Mouse (Mus musculus) lung, embryonic 14.5 days (tissue): ENCODE results near the gene Dnmbp. TPM values are rescaled to one million over a fixed set of nuclear protein-coding genes. Genes with fewer than 3 reads are reported as not detected.

ENCODE experiments used
- ATAC-seq: fragments of 200-750 bp; cut with Nextera tagmentation; 2 replicates; pipeline ENCODE4 v1.8.0; 2017; ENCODE audit warnings: mild to moderate bottlenecking, moderate TSS enrichment, moderate library complexity; ENCODE audit not compliant: insufficient read depth
- DNase-seq: peaks from one replicate; pipeline ENCODE4 v3.0.0-alpha.2; 2015
- H3K27ac ChIP-seq: fragments of 300-500 bp; sonication (generic); 2 replicates; pipeline ENCODE4 v1.5.1; 2014; ENCODE audit warnings: low read depth, mild to moderate bottlenecking, moderate library complexity
- H3K27me3 ChIP-seq: fragments of 300-500 bp; sonication (generic); 2 replicates; pipeline ENCODE4 v1.6.1; 2014; ENCODE audit warnings: low read length, control low read depth; ENCODE audit not compliant: insufficient read depth
- H3K36me3 ChIP-seq: fragments of 300-500 bp; sonication (generic); 2 replicates; pipeline ENCODE4 v1.6.1; 2014; ENCODE audit warnings: control low read depth; ENCODE audit not compliant: insufficient read depth
- H3K4me1 ChIP-seq: fragments of 300-500 bp; sonication (generic); 2 replicates; pipeline ENCODE4 v1.6.1; 2014; ENCODE audit warnings: antibody characterized with exemption, control low read depth; ENCODE audit not compliant: insufficient read depth
- H3K4me2 ChIP-seq: fragments of 300-500 bp; sonication (generic); 2 replicates; pipeline ENCODE4 v1.6.1; 2014; ENCODE audit warnings: mild to moderate bottlenecking
- H3K4me3 ChIP-seq: fragments of 300-500 bp; sonication (generic); 2 replicates; pipeline ENCODE4 v1.5.1; 2014; ENCODE audit warnings: low read depth, low read length
- H3K9ac ChIP-seq: fragments of 300-500 bp; sonication (generic); 2 replicates; pipeline ENCODE4 v1.6.1; 2014
- H3K9me3 ChIP-seq: fragments of 300-500 bp; sonication (generic); 2 replicates; pipeline ENCODE4 v1.6.1; 2016; ENCODE audit warnings: low read depth, low read length, control low read depth
- CTCF ChIP-seq: IDR thresholded peaks from 2 replicates; pipeline ENCODE4 v1.5.1; 2016; ENCODE audit warnings: antibody characterized with exemption, low read depth
- WGBS: fragments of 180-500 bp; shearing (Covaris S2); extraction: QIAGEN DNeasy Blood & Tissue Kit; methylation state at CpG from one replicate; pipeline ENCODE4 v1.1.7; 2014; 5-methylcytosine and 5-hydroxymethylcytosine counted together
- polyA plus RNA-seq: library from polyadenylated mRNA; unstranded; fragments of >200 nt; fragmentation: Nextera tagmentation; extraction: Ambion mirVana; gene quantifications from 2 replicates; pipeline ENCODE4 v1.2.1, GENCODE M21; 2014

The Dnmbp gene
- polyA plus RNA-seq, 1 experiment from 2014 or later: 24.2 TPM

DNA sequence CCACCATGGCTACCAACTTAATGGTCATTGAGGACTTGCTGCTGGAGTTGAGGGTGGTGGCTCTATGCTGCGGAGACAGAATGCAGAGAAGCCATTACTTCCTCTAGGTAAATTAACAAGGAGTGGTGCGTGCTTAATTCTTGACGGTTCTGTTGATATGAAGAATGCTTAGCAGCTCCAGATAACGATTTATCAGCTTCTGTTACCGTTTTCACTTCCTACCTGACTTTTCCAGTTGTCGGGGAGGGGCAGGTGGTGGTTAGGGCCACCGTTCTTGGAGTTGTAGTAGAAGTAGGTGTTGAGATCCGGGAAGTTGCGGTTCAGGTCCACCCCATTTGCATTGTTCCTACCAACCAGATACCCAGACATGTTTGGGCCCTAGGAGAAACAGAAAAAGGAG lies 33.7 kb upstream of the Dnmbp start:
- H3K4me2 ChIP-seq: no peak overlapping the region
- no peak for DNase-seq
- no peaks in the 10 kb centered on the region for H3K4me1 ChIP-seq
- no peaks in the 10 kb centered on the region for H3K9me3 ChIP-seq
- no peak overlapping the region for H3K4me3 ChIP-seq
- WGBS: 75% methylated on average over 9 of the region's 9 CpGs
- no peaks in the 10 kb centered on the region for H3K27me3 ChIP-seq
- no peak for TF ChIP-seq CTCF
- no peak overlapping the region for H3K9ac ChIP-seq
- no peaks in the 10 kb centered on the region for H3K36me3 ChIP-seq
- ATAC-seq: no peak
- H3K27ac ChIP-seq: no peak overlapping the region

DNA sequence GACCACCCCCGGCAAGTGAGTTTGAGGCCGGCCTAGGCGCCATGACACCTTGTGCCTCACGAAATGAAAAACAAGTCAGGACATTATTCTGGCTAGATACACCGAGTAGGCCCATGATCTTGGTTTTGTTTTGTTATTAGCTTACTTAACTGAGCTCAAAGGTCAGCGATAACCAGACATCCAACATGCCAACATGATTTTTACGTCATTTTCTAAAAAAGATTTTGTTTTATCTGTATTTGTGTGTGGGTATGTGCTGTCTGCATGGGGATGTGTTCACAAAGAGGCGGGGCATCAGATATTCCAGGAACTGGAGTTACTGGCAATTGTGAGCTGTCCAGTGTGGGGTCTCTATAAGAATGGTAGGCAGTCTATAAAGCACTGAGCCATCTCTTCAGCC lies 32.1 kb upstream of the Dnmbp start:
- Histone ChIP-seq H3K4me3 (no peak overlapping the region), H3K27ac (no peak overlapping the region), H3K9me3 (no peaks in the 10 kb centered on the region), H3K4me2 (no peak overlapping the region), H3K36me3 (no peaks in the 10 kb centered on the region), H3K4me1 (no peaks in the 10 kb centered on the region), H3K9ac (no peak overlapping the region), H3K27me3 (no peaks in the 10 kb centered on the region)
- WGBS: 88% methylated on average over 8 of the region's 8 CpGs
- DNase-seq: no peak
- no peak for ATAC-seq
- no peak for TF ChIP-seq CTCF

GRCm38 (mm10) chr19:43968436-43969026 lies 28.5 kb upstream of the Dnmbp start:
- Histone ChIP-seq H3K4me2 (no peak overlapping the region), H3K9ac (no peak overlapping the region), H3K9me3 (no peaks in the 10 kb centered on the region), H3K27me3 (no peaks in the 10 kb centered on the region), H3K27ac (no peak overlapping the region), H3K4me1 (no peaks in the 10 kb centered on the region), H3K4me3 (no peak overlapping the region), H3K36me3 (no peaks in the 10 kb centered on the region)
- ATAC-seq: no peak
- 59% methylated on average over 10 of the region's 11 CpGs for WGBS
- DNase-seq: no peak
- TF ChIP-seq CTCF: no peak

DNA sequence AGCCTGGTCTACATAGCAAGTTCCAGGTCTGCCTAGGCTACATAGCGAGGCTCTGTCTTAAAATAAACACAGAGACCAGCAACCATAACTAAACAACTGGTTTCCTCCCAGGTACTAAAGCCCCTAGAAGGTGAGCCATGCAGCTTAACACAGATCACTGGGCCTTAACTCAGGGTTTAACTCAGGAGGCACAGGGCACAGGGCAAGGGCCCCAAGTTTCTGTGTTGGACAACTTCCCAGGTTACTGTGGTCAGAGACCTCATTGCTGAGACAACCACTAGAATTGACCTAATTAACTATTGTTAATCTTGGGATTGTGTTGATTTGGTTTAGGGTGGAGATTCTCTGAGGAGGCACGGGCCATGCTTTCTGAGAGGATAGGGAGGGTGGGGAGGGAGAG lies 26.5 kb upstream of the Dnmbp start:
- Histone ChIP-seq H3K4me3 (no peak overlapping the region), H3K4me1 (no peaks in the 10 kb centered on the region), H3K27ac (no peak overlapping the region), H3K36me3 (no peaks in the 10 kb centered on the region), H3K9me3 (no peaks in the 10 kb centered on the region), H3K9ac (no peak overlapping the region), H3K4me2 (no peak overlapping the region), H3K27me3 (no peaks in the 10 kb centered on the region)
- no peak for TF ChIP-seq CTCF
- no peak for ATAC-seq
- no peak for DNase-seq
- WGBS: 75% methylated on average over 2 of the region's 2 CpGs

GRCm38 (mm10) chr19:43965496-43966085 lies 25.6 kb upstream of the Dnmbp start:
- H3K9me3 ChIP-seq: no peaks in the 10 kb centered on the region
- no peak overlapping the region for H3K9ac ChIP-seq
- no peak overlapping the region for H3K4me2 ChIP-seq
- DNase-seq (no peak), ATAC-seq (no peak)
- no peak overlapping the region for H3K4me3 ChIP-seq
- WGBS: 63% methylated on average over 11 of the region's 11 CpGs
- no peak for TF ChIP-seq CTCF
- no peaks in the 10 kb centered on the region for H3K36me3 ChIP-seq
- H3K4me1 ChIP-seq: no peaks in the 10 kb centered on the region
- no peaks in the 10 kb centered on the region for H3K27me3 ChIP-seq
- no peak overlapping the region for H3K27ac ChIP-seq

- Histone ChIP-seq H3K36me3 (no peaks in the 10 kb centered on the region), H3K4me3 (no peak overlapping the region), H3K9ac (no peak overlapping the region), H3K4me1 (peaks cover 2% of the 10 kb centered on the region; the same call in 1 of the 2 replicates), H3K27me3 (no peaks in the 10 kb centered on the region), H3K4me2 (no peak overlapping the region), H3K27ac (no peak overlapping the region), H3K9me3 (no peaks in the 10 kb centered on the region)
- DNase-seq: no peak
- ATAC-seq: no peak
- WGBS: 66% methylated on average over 9 of the region's 9 CpGs
- TF ChIP-seq CTCF: no peak
Measured at GRCm38 (mm10) chr19:43962795-43963194, 22.8 kb upstream of the Dnmbp start.

GRCm38 (mm10) chr19:43961185-43961584 lies 21.2 kb upstream of the Dnmbp start:
- no peaks in the 10 kb centered on the region for H3K9me3 ChIP-seq
- WGBS: 78% methylated on average over 2 of the region's 2 CpGs
- H3K27me3 ChIP-seq: no peaks in the 10 kb centered on the region
- H3K27ac ChIP-seq: no peak overlapping the region
- peak; percentile 58 for TF ChIP-seq CTCF
- DNase-seq (peak; percentile 53), ATAC-seq (no peak)
- no peak overlapping the region for H3K4me2 ChIP-seq
- H3K4me1 ChIP-seq: peaks cover 5% of the 10 kb centered on the region; the same call in 1 of the 2 replicates
- H3K4me3 ChIP-seq: no peak overlapping the region
- H3K9ac ChIP-seq: no peak overlapping the region
- no peaks in the 10 kb centered on the region for H3K36me3 ChIP-seq
